Mouse (Mus musculus): ENCODE measurements around the gene Lhfpl3. TPM values are rescaled to one million over a fixed set of nuclear protein-coding genes. Genes with fewer than 3 reads are reported as not detected.

Gene Lhfpl3
- polyA plus RNA-seq, 1 experiment from 2014 or later = 0.23 TPM

DNA sequence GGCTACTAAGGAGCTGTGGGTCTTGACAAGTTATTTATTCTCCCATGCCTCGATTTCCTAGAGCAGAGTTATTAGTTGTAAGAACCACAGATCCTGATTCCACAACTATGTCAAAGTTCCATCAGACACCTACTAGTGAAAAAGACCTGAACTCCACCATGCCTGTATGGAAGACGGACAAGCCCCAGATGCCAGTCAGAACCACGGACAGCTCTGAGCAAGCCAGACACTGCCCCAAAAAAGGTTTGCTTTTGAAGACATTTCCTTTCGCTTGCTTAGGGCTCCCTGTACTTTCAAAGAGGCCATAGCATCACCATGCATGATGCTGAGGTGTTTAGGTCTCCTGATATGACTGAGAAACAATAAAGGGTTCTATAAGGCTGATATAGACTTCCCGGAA, 197.4 kb downstream of the Lhfpl3 start:
- ATAC-seq = no peak

DNA sequence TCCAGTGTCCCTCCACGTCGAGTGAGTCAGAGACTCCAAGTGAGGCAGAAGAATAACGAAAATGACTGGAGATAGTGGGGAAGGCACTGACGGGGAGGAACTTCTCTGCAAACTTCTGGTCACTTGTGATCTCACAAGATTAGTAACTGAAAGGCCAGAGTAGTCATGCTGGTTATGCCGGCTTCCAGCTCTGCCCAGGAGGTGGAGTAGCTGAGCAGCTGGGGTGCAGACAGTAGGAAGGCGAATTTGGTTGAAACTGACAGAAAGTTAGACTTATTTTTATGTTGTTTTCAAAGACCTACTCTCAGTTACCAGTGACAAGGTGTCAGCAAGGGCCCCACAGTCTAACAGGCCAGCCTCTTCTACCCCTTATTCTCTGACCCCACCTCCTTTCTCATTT, 217.4 kb downstream of the Lhfpl3 start:
- Histone ChIP-seq H3K27ac (no peak overlapping the region), H3K4me1 (no peaks in the 10 kb centered on the region), H3K4me3 (no peak overlapping the region), H3K9me3 (replicated peaks) (no peaks in the 10 kb centered on the region), H3K36me3 (no peaks in the 10 kb centered on the region), H3K4me2 (no peak overlapping the region), H3K27me3 (replicated peaks) (no peaks in the 10 kb centered on the region), H3K9ac (no peak overlapping the region)
- 47% methylated on average over 6 of the region's 6 CpGs for WGBS (ENCODE audit: insufficient replicate concordance)
- no peak for ATAC-seq

More for the DNA sequence above, 197.4 kb downstream of the Lhfpl3 start:
- Histone ChIP-seq H3K9me3 (replicated peaks) (no peaks in the 10 kb centered on the region), H3K9ac (no peak overlapping the region), H3K4me3 (no peak overlapping the region), H3K27me3 (replicated peaks) (no peaks in the 10 kb centered on the region), H3K36me3 (no peaks in the 10 kb centered on the region), H3K4me1 (no peaks in the 10 kb centered on the region), H3K27ac (no peak overlapping the region), H3K4me2 (no peak overlapping the region)
- WGBS (ENCODE audit: insufficient replicate concordance) = 41% methylated on average over 5 of the region's 5 CpGs

DNA sequence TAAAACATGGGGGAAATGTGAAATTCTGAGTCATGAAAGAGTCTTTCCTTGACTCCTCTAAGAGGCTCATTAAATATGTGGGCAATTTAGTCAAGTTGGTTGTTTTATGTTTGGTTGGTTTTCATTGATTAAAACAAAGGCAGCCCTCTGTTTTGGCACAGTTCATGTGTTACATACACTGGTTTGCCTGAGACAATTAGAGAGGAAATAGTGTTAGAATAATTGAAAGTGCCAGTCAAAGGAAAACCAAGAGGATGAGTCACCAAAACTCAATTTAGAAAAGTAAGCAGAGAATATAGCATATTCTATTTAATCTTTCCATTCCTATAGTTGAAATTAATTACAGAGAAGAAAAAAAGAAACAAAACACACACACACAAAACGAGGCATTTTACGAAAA, 240.9 kb downstream of the Lhfpl3 start:
- Histone ChIP-seq H3K36me3 (no peaks in the 10 kb centered on the region), H3K27ac (no peak overlapping the region), H3K4me2 (no peak overlapping the region), H3K27me3 (replicated peaks) (no peaks in the 10 kb centered on the region), H3K9me3 (replicated peaks) (no peaks in the 10 kb centered on the region), H3K4me3 (no peak overlapping the region), H3K9ac (no peak overlapping the region), H3K4me1 (no peaks in the 10 kb centered on the region)
- 68% methylated on average over 2 of the region's 2 CpGs for WGBS (ENCODE audit: insufficient replicate concordance)
- ATAC-seq = no peak

DNA sequence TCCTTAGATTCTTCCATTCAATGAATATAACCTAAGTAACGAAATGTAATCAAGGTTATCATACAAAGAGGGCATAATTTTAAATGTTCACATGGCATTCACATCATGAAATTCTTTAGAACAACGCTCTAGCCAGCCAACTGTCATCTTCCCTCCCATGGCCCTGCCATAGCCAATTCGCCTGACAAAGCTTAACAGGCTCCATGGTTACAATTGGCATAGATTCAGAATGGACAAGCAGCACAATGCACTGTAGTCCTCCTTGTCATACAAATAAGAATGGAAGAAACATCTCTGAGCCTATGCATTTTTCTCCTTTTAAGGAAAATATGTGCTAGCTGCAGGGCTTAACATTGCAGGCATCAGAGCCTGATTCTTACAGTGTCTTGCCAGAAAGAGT, 254.0 kb downstream of the Lhfpl3 start:
- no peak overlapping the region for H3K4me2 ChIP-seq
- no peak overlapping the region for H3K4me3 ChIP-seq
- no peak overlapping the region for H3K27ac ChIP-seq
- whole genome bisulfite sequencing (ENCODE audit: insufficient replicate concordance) = 42% methylated on average over 3 of the region's 3 CpGs
- no peaks in the 10 kb centered on the region for H3K27me3 ChIP-seq (replicated peaks)
- H3K9ac ChIP-seq = no peak overlapping the region
- H3K9me3 ChIP-seq (replicated peaks) = no peaks in the 10 kb centered on the region
- H3K36me3 ChIP-seq = no peaks in the 10 kb centered on the region
- no peak for ATAC-seq
- no peaks in the 10 kb centered on the region for H3K4me1 ChIP-seq

DNA sequence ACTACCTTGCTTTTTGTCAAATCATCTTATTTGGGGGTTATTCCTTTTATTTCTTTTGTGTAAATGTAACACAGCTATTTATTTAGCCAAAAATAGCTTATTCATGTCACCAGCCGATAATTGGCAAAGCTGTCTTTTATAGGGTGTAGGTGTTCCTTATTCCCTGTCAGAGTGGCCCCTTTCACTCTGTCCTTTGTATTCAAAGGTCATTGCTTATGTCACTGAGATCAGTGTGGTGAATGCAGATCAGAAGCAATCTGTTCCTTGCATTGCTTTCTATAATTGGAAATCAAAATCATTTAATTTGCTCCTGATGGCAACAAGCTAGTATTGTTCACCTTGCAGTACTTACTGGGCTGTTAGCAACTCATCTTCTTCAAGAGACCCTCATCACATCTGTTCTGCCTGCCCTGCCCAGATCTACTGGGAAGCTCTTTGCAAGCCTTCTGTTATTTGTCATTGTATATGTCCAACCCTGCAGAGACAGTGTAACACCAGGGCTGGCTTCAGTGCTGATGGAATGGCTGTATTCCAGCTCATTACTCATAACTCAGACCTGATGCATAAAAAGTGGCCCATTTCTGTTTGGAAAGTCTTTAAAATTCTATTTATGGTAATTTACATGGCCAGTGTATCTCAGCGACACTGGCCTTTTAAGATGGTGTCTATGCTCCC, 257.4 kb downstream of the Lhfpl3 start:
- ATAC-seq = no peak
- H3K4me1 ChIP-seq = no peaks in the 10 kb centered on the region
- H3K4me2 ChIP-seq = no peak overlapping the region
- no peak overlapping the region for H3K4me3 ChIP-seq
- no peak overlapping the region for H3K27ac ChIP-seq
- WGBS (ENCODE audit: insufficient replicate concordance) = 77% methylated on average over 2 of the region's 2 CpGs
- no peaks in the 10 kb centered on the region for H3K36me3 ChIP-seq
- no peaks in the 10 kb centered on the region for H3K27me3 ChIP-seq (replicated peaks)
- no peaks in the 10 kb centered on the region for H3K9me3 ChIP-seq (replicated peaks)
- no peak overlapping the region for H3K9ac ChIP-seq

DNA sequence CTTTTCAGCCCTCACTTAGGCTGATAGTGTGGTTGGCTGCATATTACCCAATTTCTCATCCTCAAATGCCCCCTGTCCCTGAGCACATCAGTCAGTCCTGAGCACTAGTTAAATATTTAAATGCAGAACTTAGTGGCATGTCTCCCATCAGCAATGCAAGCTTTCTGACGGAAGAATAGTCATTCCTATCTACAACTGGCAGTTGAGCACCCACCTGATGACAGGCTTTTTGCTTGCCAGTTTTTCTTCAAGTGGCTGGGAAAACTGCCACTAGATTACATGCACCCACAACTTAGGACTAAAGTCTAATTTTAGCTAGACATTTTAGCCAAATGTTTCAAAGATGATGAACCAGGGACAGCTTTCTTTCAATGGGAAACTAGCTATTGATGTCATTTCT, 260.3 kb downstream of the Lhfpl3 start:
- Histone ChIP-seq H3K9ac (no peak overlapping the region), H3K4me2 (no peak overlapping the region), H3K4me3 (no peak overlapping the region), H3K36me3 (no peaks in the 10 kb centered on the region), H3K9me3 (replicated peaks) (no peaks in the 10 kb centered on the region), H3K27ac (no peak overlapping the region), H3K4me1 (no peaks in the 10 kb centered on the region), H3K27me3 (replicated peaks) (no peaks in the 10 kb centered on the region)
- WGBS (ENCODE audit: insufficient replicate concordance) = 42% methylated on average over 1 of the region's 1 CpGs
- ATAC-seq = no peak

DNA sequence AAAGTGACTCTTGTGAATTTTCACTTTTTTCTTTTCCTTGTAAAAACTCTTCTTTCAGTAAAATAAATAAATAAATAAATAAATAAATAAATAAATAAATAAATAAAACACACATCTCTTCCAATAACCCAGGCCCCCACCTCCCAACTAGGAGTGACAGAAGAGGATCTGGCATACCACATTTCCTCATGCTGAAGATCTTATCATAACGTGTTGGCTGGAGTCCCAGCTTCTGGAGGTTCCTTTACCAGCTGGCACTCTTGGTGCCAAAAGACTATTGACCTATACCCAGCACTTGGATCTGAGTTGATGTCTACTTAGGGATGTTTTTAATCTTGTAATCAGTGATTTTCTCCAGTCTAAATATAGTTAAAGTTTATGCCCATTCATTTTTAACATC, 264.6 kb downstream of the Lhfpl3 start:
- Histone ChIP-seq H3K9me3 (replicated peaks) (no peaks in the 10 kb centered on the region), H3K4me3 (no peak overlapping the region), H3K27me3 (replicated peaks) (no peaks in the 10 kb centered on the region), H3K9ac (no peak overlapping the region), H3K4me1 (no peaks in the 10 kb centered on the region), H3K36me3 (no peaks in the 10 kb centered on the region), H3K27ac (no peak overlapping the region), H3K4me2 (no peak overlapping the region)
- 28% methylated on average over 1 of the region's 1 CpGs for WGBS (ENCODE audit: insufficient replicate concordance)
- ATAC-seq = no peak

DNA sequence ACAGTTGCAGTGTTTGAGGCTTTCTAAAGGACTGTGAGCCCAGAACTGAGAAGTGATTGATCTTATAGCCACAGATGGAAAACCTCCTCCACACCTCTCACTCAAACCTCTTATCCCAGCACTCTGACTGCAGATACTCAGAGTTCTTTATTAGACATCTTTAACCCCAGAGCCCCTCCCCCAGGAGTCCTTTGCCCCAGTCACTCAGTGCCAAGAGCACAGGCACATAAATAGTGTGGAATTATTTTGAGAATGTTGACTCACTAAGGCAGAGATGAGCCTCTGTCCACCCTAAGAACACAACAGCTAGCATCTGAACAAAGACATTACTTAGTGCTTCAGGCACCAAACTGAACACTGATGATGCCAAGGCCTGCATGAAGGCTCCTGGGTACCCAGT, 268.1 kb downstream of the Lhfpl3 start:
- no peak for ATAC-seq
- H3K4me2 ChIP-seq = no peak overlapping the region
- no peak overlapping the region for H3K27ac ChIP-seq
- no peaks in the 10 kb centered on the region for H3K9me3 ChIP-seq (replicated peaks)
- H3K36me3 ChIP-seq = no peaks in the 10 kb centered on the region
- H3K9ac ChIP-seq = no peak overlapping the region
- no peak overlapping the region for H3K4me3 ChIP-seq
- H3K27me3 ChIP-seq (replicated peaks) = no peaks in the 10 kb centered on the region
- H3K4me1 ChIP-seq = no peaks in the 10 kb centered on the region

DNA sequence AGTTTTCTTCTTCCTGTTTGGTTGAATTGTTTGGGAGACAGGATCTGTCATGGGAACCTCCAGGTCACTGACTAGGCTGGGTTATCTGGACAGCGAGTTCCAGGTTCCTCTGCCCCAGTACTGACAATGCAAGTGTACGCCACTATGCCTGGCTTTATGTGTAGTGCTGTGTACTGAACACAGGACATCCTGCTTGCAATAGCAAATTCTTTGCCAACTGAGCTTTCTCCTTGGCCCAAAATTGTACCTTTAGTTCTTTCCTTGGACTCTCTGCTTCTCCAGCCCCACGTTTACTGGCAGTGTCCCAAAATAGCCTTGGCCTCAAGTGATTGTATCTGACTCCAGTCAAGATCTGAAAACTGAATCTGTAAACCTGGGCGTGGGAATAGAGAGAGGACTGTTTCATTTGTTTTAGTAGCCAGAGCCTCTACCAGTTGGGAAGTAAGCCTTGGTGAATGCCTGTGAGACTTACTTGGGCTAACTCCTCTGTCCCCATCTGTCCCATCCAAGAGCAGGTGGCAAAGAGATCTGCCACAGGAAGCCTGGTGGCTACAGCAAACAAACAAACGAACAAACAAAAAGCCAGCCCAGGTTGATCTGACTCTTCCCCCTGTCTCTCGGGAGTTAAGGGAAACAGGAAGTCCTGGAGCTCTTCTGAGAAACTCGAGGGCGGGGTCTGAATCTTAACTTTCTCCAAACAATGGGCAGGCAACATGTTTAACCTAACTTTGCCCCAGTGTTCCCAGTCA, 269.9 kb downstream of the Lhfpl3 start:
- no peak for ATAC-seq
- Histone ChIP-seq H3K4me2 (no peak overlapping the region), H3K4me1 (no peaks in the 10 kb centered on the region), H3K27me3 (replicated peaks) (no peaks in the 10 kb centered on the region), H3K9ac (no peak overlapping the region), H3K27ac (no peak overlapping the region), H3K4me3 (no peak overlapping the region), H3K36me3 (no peaks in the 10 kb centered on the region), H3K9me3 (replicated peaks) (no peaks in the 10 kb centered on the region)
- WGBS (ENCODE audit: insufficient replicate concordance) = 42% methylated on average over 8 of the region's 8 CpGs

DNA sequence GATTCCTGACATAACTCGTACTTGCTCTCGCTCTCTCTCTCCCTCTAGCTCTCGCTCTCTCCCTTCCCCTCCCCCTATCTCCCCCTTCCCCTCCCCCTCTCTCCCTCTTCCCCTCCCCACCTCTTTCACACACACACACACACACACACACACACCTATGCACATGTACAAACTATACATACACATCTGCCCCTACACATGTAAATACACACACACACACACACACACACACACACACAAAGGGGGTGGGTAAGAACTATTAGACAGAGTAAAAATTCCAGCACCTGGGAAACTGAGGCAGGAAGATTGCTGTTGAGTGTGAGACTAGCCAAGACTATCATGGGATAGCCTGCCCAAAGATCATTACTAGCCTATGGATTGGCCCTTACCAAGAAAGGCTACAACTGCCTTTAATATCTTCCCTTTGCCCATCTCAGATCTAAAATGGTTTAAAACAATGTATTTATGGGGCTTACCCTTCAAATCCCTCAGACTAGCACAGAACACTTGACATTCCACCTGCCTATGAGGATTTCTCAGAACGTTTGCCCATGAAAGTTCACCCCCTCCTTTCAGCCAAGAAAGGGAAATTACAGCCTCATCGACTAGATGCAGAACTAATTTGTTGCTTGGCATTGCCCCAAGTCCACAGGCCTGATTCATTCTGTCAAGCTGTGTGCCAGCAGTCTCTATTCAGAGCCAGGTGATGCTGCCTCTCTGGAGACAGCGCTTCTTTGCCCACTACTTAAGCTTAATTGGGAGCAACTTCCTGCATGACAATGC, 289.3 kb downstream of the Lhfpl3 start:
- H3K9ac ChIP-seq = no peak overlapping the region
- H3K4me3 ChIP-seq = no peak overlapping the region
- H3K27ac ChIP-seq = no peak overlapping the region
- no peaks in the 10 kb centered on the region for H3K4me1 ChIP-seq
- WGBS (ENCODE audit: insufficient replicate concordance) = 67% methylated on average over 6 of the region's 6 CpGs
- no peaks in the 10 kb centered on the region for H3K27me3 ChIP-seq (replicated peaks)
- no peak for ATAC-seq
- H3K4me2 ChIP-seq = no peak overlapping the region
- H3K36me3 ChIP-seq = no peaks in the 10 kb centered on the region
- H3K9me3 ChIP-seq (replicated peaks) = no peaks in the 10 kb centered on the region

DNA sequence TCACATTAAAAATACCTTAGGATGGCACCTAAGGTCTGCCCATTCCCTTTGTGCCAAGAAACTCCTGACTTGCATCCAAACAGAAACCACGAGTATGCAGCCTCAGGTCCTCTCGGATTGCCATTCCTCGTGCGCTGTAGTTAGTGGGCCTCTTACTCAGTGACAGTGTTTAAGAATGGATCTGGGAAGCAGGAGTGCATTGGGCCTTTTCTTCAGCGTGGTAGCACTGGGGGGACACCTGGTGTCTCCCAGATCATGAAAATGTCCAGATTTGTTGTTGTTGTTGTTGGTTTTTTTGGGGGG, 289.8 kb downstream of the Lhfpl3 start:
- WGBS (ENCODE audit: insufficient replicate concordance) = 57% methylated on average over 5 of the region's 5 CpGs

DNA sequence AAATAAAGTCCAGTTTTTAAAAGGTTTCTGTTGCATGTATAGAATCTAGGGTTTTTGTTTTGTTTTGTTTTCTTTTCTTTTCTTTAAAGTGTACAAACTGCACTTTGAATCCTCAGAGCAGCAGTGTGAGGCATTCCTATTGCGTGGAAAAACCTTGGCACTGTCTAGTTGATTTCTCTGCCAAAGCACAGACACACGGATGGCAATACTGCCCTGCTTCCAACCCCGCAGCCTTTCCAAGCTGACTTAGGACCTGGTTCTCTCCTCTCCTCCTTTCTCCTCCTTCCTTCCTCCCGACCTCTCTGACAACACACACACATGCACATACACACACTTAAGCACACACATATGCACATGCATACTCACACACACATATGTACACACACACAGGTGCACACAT, 294.6 kb downstream of the Lhfpl3 start:
- Histone ChIP-seq H3K27ac (no peak overlapping the region), H3K9ac (no peak overlapping the region), H3K4me1 (no peaks in the 10 kb centered on the region), H3K27me3 (replicated peaks) (no peaks in the 10 kb centered on the region), H3K9me3 (replicated peaks) (no peaks in the 10 kb centered on the region), H3K4me3 (no peak overlapping the region), H3K36me3 (no peaks in the 10 kb centered on the region), H3K4me2 (no peak overlapping the region)
- WGBS (ENCODE audit: insufficient replicate concordance) = 60% methylated on average over 4 of the region's 4 CpGs
- no peak for ATAC-seq

More for the DNA sequence above, 289.8 kb downstream of the Lhfpl3 start:
- no peak overlapping the region for H3K9ac ChIP-seq
- H3K4me1 ChIP-seq = no peaks in the 10 kb centered on the region
- H3K4me2 ChIP-seq = no peak overlapping the region
- no peak overlapping the region for H3K4me3 ChIP-seq
- no peaks in the 10 kb centered on the region for H3K27me3 ChIP-seq (replicated peaks)
- H3K27ac ChIP-seq = no peak overlapping the region
- H3K9me3 ChIP-seq (replicated peaks) = no peaks in the 10 kb centered on the region
- no peak for ATAC-seq
- no peaks in the 10 kb centered on the region for H3K36me3 ChIP-seq

Measured in liver, embryonic 12.5 days (tissue).